Mouse (Mus musculus) hindbrain, embryonic 14.5 days (tissue): ENCODE measurements around the gene Fkbp1b. TPM values are rescaled to one million over a fixed set of nuclear protein-coding genes. Genes with fewer than 3 reads are reported as not detected.

ENCODE experiments used
- ATAC-seq: fragments of 200-750 bp; cut with Nextera tagmentation; 2 replicates; pipeline ENCODE4 v1.8.0; 2017; ENCODE audit warnings: moderate number of reproducible peaks, mild to moderate bottlenecking, moderate TSS enrichment, moderate library complexity; ENCODE audit not compliant: low FRiP score
- DNase-seq: peaks from one replicate; pipeline ENCODE4 v3.0.0-alpha.2; 2015; ENCODE audit warnings: low spot score
- H3K27ac ChIP-seq: fragments of 300-500 bp; sonication (generic); 2 replicates; pipeline ENCODE4 v1.5.1; 2014; ENCODE audit warnings: mild to moderate bottlenecking, moderate library complexity
- H3K27me3 ChIP-seq: fragments of 300-500 bp; sonication (generic); 2 replicates; pipeline ENCODE4 v1.6.1; 2014; ENCODE audit warnings: mild to moderate bottlenecking, low read length, mixed read lengths; ENCODE audit not compliant: control insufficient read depth, insufficient read depth
- H3K36me3 ChIP-seq: fragments of 300-500 bp; sonication (generic); replicated peaks from 2 replicates; pipeline ENCODE4 v1.6.1; 2014; ENCODE audit not compliant: control insufficient read depth, insufficient read depth
- H3K4me1 ChIP-seq: fragments of 300-500 bp; sonication (generic); replicated peaks from 2 replicates; pipeline ENCODE4 v1.6.1; 2014; ENCODE audit warnings: antibody characterized with exemption, low read length, mixed read lengths; ENCODE audit not compliant: control insufficient read depth, insufficient read depth
- H3K4me2 ChIP-seq: fragments of 300-500 bp; sonication (generic); replicated peaks from 2 replicates; pipeline ENCODE4 v1.6.1; 2014; ENCODE audit warnings: mild to moderate bottlenecking, moderate library complexity
- H3K4me3 ChIP-seq: fragments of 300-500 bp; sonication (generic); replicated peaks from 2 replicates; pipeline ENCODE4 v1.5.1; 2014; ENCODE audit warnings: mild to moderate bottlenecking, low read length
- H3K9ac ChIP-seq: fragments of 300-500 bp; sonication (generic); 2 replicates; pipeline ENCODE4 v1.6.1; 2014
- H3K9me3 ChIP-seq: fragments of 300-500 bp; sonication (generic); 2 replicates; pipeline ENCODE4 v1.6.1; 2016; ENCODE audit warnings: low read length; ENCODE audit not compliant: control insufficient read depth
- WGBS: fragments of 180-500 bp; shearing (Covaris S2); extraction: QIAGEN DNeasy Blood & Tissue Kit; methylation state at CpG from one replicate; pipeline ENCODE4 v1.1.7; 2014; 5-methylcytosine and 5-hydroxymethylcytosine counted together
- polyA plus RNA-seq: library from polyadenylated mRNA; unstranded; fragments of >200 nt; fragmentation: Nextera tagmentation; extraction: Ambion mirVana; gene quantifications from 2 replicates; pipeline ENCODE4 v1.2.1, GENCODE M21; 2014

The Fkbp1b gene
- polyA plus RNA-seq, 1 experiment from 2014 or later, result 50.6 TPM

GRCm38 (mm10) chr12:4784466-4784865 is 56.9 kb downstream of the Fkbp1b start:
- Histone ChIP-seq H3K27me3 (no peaks in the 10 kb centered on the region), H3K4me2 (no peak overlapping the region), H3K9ac (no peak overlapping the region), H3K4me3 (no peak overlapping the region), H3K27ac (no peak overlapping the region), H3K36me3 (no peaks in the 10 kb centered on the region), H3K9me3 (no peaks in the 10 kb centered on the region), H3K4me1 (no peaks in the 10 kb centered on the region)
- ATAC-seq (no peak), DNase-seq (no peak)
- 74% methylated on average over 2 of the region's 2 CpGs for WGBS

GRCm38 (mm10) chr12:4783598-4783997 is 57.8 kb downstream of the Fkbp1b start:
- 45% methylated on average over 5 of the region's 5 CpGs for WGBS
- no peaks in the 10 kb centered on the region for H3K4me1 ChIP-seq
- no peak overlapping the region for H3K9ac ChIP-seq
- H3K4me2 ChIP-seq, result no peak overlapping the region
- ATAC-seq, result no peak
- no peak for DNase-seq
- no peaks in the 10 kb centered on the region for H3K9me3 ChIP-seq
- H3K27me3 ChIP-seq, result no peaks in the 10 kb centered on the region
- H3K27ac ChIP-seq, result no peak overlapping the region
- no peak overlapping the region for H3K4me3 ChIP-seq
- H3K36me3 ChIP-seq, result no peaks in the 10 kb centered on the region

Other genes with a start within 250 kb of the Fkbp1b start
- 26.3 and 27.5 TPM in 2 replicates for gene Itsn2, start 249.0 kb downstream of the Fkbp1b start, polyA plus RNA-seq
- gene Gm3625, start 248.7 kb downstream of the Fkbp1b start, polyA plus RNA-seq, result not detected in 2 replicates
- 0.68 and 1.1 TPM in 2 replicates for gene Fam228a, start 103.2 kb downstream of the Fkbp1b start, polyA plus RNA-seq
- gene Pfn4, start 72.6 kb downstream of the Fkbp1b start, polyA plus RNA-seq, result 15.3 and 16.3 TPM in 2 replicates
- gene Fam228b, start 72.3 kb downstream of the Fkbp1b start, polyA plus RNA-seq, result 3.2 and 8.5 TPM in 2 replicates
- gene Sf3b6, start 24.0 kb downstream of the Fkbp1b start, polyA plus RNA-seq, result 269 and 286 TPM in 2 replicates
- gene Wdcp, start 1.7 kb upstream of the Fkbp1b start, polyA plus RNA-seq, result 10.4 and 11.1 TPM in 2 replicates
- gene Mfsd2b, start 32.8 kb upstream of the Fkbp1b start, polyA plus RNA-seq, result 2.0 and 2.3 TPM in 2 replicates
- gene Ubxn2a, start 66.1 kb upstream of the Fkbp1b start, polyA plus RNA-seq, result 42.9 and 44.6 TPM in 2 replicates
- gene Atad2b, start 75.8 kb upstream of the Fkbp1b start, polyA plus RNA-seq, result 15.9 and 18.5 TPM in 2 replicates